Mouse (Mus musculus) urinary bladder, postnatal 14 days (tissue): ENCODE results near the gene Mfsd1.

ENCODE experiments used
- DNase-seq: peaks from one replicate; pipeline ENCODE4 v3.0.0; 2021; ENCODE audit warnings: low spot score

Mfsd1 gene

GRCm38 (mm10) chr3:67582273-67583124 is at the start of gene Mfsd1:
TSS of gene Mfsd1 (plus strand) at chr3:67582741.
- DNase-seq, result peak; percentile 86

GRCm38 (mm10) chr3:67543630-67544029 is 38.9 kb upstream of the Mfsd1 start:
- no peak for DNase-seq

GRCm38 (mm10) chr3:67551193-67551592 is 31.3 kb upstream of the Mfsd1 start:
- DNase-seq, result no peak

- DNase-seq, result peak; percentile 7
Observed at GRCm38 (mm10) chr3:67553281-67553680, 29.3 kb upstream of the Mfsd1 start.

GRCm38 (mm10) chr3:67553927-67554448 is 28.6 kb upstream of the Mfsd1 start:
- no peak for DNase-seq

- DNase-seq, result no peak
Observed at GRCm38 (mm10) chr3:67555211-67555610, 27.3 kb upstream of the Mfsd1 start.

GRCm38 (mm10) chr3:67557200-67557651 is 25.3 kb upstream of the Mfsd1 start:
- DNase-seq, result no peak

GRCm38 (mm10) chr3:67557718-67558354 is 24.7 kb upstream of the Mfsd1 start:
- no peak for DNase-seq

- no peak for DNase-seq
Observed at GRCm38 (mm10) chr3:67564731-67565357, 17.7 kb upstream of the Mfsd1 start.

- DNase-seq, result no peak
Observed at GRCm38 (mm10) chr3:67565540-67566227, 16.9 kb upstream of the Mfsd1 start.

GRCm38 (mm10) chr3:67568015-67568618 is 14.4 kb upstream of the Mfsd1 start:
- DNase-seq, result peak; percentile 52

- peak; percentile 22 for DNase-seq
Observed at GRCm38 (mm10) chr3:67572918-67573317, 9.6 kb upstream of the Mfsd1 start.

- no peak for DNase-seq
Observed at GRCm38 (mm10) chr3:67573523-67573922, 9.0 kb upstream of the Mfsd1 start.

GRCm38 (mm10) chr3:67576248-67576647 is 6.3 kb upstream of the Mfsd1 start:
- DNase-seq, result no peak

GRCm38 (mm10) chr3:67576724-67577123 is 5.8 kb upstream of the Mfsd1 start:
- no peak for DNase-seq

- no peak for DNase-seq
Observed at GRCm38 (mm10) chr3:67583125-67583845, 744 bp downstream of the Mfsd1 start.

- DNase-seq, result no peak
Observed at GRCm38 (mm10) chr3:67583846-67584186, 1.3 kb downstream of the Mfsd1 start.

- DNase-seq, result no peak
Observed at GRCm38 (mm10) chr3:67586511-67586910, 4.0 kb downstream of the Mfsd1 start.

GRCm38 (mm10) chr3:67587430-67587829 is 4.9 kb downstream of the Mfsd1 start:
- no peak for DNase-seq

GRCm38 (mm10) chr3:67601616-67602138 is 19.1 kb downstream of the Mfsd1 start:
- DNase-seq, result no peak

GRCm38 (mm10) chr3:67618222-67618621 is 35.7 kb downstream of the Mfsd1 start:
- DNase-seq, result no peak
